Mouse (Mus musculus) inflammation-experienced regulatory T-cells (primary cell): ENCODE measurements around the gene Selp. TPM values are rescaled to one million over a fixed set of nuclear protein-coding genes. Genes with fewer than 3 reads are reported as not detected.

ENCODE experiments used
- polyA plus RNA-seq, 2 experiments: library from polyadenylated mRNA; unstranded; fragments of 100-300 nt; shearing (Covaris generic); gene quantifications; one replicate each; pipeline ENCODE4 v1.2.1; 2017

Gene Selp
- polyA plus RNA-seq, result 1 to 10 TPM; 1.4 to 2.2 TPM

DNA sequence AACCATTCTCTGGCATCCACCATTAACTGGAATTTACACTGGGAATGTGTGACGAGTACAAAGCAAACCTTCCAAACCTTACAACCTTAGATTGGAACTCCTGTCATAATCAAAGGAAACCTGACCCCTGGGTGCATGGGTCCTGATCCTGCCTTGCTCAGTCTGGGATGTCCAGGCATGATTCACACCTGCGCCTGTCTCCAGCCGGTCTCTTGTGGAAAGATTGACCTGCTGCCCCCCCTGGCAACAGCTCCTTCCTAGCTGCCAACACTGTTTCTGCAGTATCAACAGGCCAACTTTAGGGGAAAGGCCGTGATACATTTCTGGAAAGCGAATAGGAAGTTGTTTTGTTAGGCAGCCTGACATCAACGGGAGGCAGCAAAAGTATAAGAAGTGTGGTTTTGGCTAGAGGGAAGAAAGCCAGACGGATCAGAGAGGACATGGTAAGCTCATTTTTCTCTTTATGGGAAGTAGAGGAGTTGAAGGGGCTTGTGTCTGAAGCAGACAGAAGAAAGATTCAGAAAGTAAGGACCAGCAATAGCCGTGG lies at the start of gene Selp:
TSS of gene Selp (plus strand) at position 318 of the 547 bp plus-strand sequence.

GRCm38 (mm10) chr1:164151387-164152088 lies 36.5 kb downstream of the Selp start, which contains the start of gene F5:
TSS of gene F5 (plus strand) at chr1:164151838.

Other genes starting within 250 kb of the Selp start
- gene Scyl3, start 186.2 kb upstream of the Selp start, polyA plus RNA-seq, result 10 to 100 TPM; 35.4 to 45.9 TPM
- gene BC055324, start 120.5 kb upstream of the Selp start, polyA plus RNA-seq, result 1 to 10 TPM; 2.0 to 4.4 TPM
- 10 to 100 TPM; 23.0 to 34.0 TPM for gene Mettl18, start 120.4 kb upstream of the Selp start, polyA plus RNA-seq
- gene Sele, start 67.0 kb upstream of the Selp start, polyA plus RNA-seq, result under 1 TPM; 0.30 to 0.92 TPM
- 100 to 1,000 TPM; 502 to 585 TPM for gene Sell, start 53.3 kb upstream of the Selp start, polyA plus RNA-seq
- gene F5, start 36.6 kb downstream of the Selp start, polyA plus RNA-seq, result under 1 TPM in 1 of 2 experiments, not detected in 1; 0.16 TPM
- gene Slc19a2, start 133.8 kb downstream of the Selp start, polyA plus RNA-seq, result 1 to 10 TPM; 6.0 to 7.6 TPM
- 10 to 100 TPM in 1 of 2 experiments, 1 to 10 TPM in 1; 8.4 to 10.8 TPM for gene Ccdc181, start 160.3 kb downstream of the Selp start, polyA plus RNA-seq
- gene Nme7, start 188.9 kb downstream of the Selp start, polyA plus RNA-seq, result 10 to 100 TPM; 13.8 to 23.0 TPM
- 10 to 100 TPM; 15.5 to 15.7 TPM for gene Blzf1, start 192.2 kb downstream of the Selp start, polyA plus RNA-seq